Mouse (Mus musculus): Measurements from ENCODE around the gene Usp5. TPM values are rescaled to one million over a fixed set of nuclear protein-coding genes. Genes with fewer than 3 reads are reported as not detected.
"Not testable (repeated sequence)": the region's sequence is repeated elsewhere in the genome, so short reads cannot be mapped to it uniquely, and the experiment has no call there.

Gene Usp5
- polyA plus RNA-seq, 1 experiment from 2014 or later = 53.6 TPM

GRCm38 (mm10) chr6:124814448-124814847 is 14.8 kb downstream of the Usp5 start:
- Histone ChIP-seq H3K9ac (replicated peaks; ENCODE audit: low read depth) (no peak overlapping the region), H3K27ac (ENCODE audit: low read length) (no peak overlapping the region), H3K36me3 (ENCODE audit: insufficient read depth, low read length) (peaks cover 12% of the 10 kb centered on the region; the same call in 1 of the 2 replicates), H3K27me3 (replicated peaks; ENCODE audit: insufficient read depth, low read length) (no peaks in the 10 kb centered on the region), H3K9me3 (ENCODE audit: low read length) (no peaks in the 10 kb centered on the region), H3K4me2 (replicated peaks; ENCODE audit: low read depth, low read length) (peak overlapping the region; percentile 84), H3K4me1 (ENCODE audit: insufficient read depth, low read depth, low read length) (peaks cover 10% of the 10 kb centered on the region; the same call in 1 of the 2 replicates), H3K4me3 (ENCODE audit: low read depth, low read length) (peak overlapping the region; percentile 52)
- WGBS = 31% methylated on average over 8 of the region's 8 CpGs
- TF ChIP-seq CTCF (IDR thresholded peaks at IDR 0.05) (no peak), EP300 (IDR thresholded peaks at IDR 0.05) (no peak)
- DNase-seq (ENCODE audit: low spot score) (no peak), ATAC-seq (peak; percentile 21)

GRCm38 (mm10) chr6:124813933-124814332 is 15.4 kb downstream of the Usp5 start, which contains the start of gene Tpi1:
Gene Tpi1, minus strand, starts transcription at chr6:124814296.
- under 1% methylated on average over 22 of the region's 22 CpGs for WGBS
- DNase-seq (ENCODE audit: low spot score) = peak; percentile 98

GRCm38 (mm10) chr6:124813496-124813895 is 15.8 kb downstream of the Usp5 start:
- H3K9ac ChIP-seq (replicated peaks; ENCODE audit: low read depth) = peak overlapping the region; percentile 50
- H3K4me1 ChIP-seq (ENCODE audit: insufficient read depth, low read depth, low read length) = peaks cover 10% of the 10 kb centered on the region; the same call in 1 of the 2 replicates
- ATAC-seq (peak; percentile 25), DNase-seq (ENCODE audit: low spot score) (peak; percentile 71)
- H3K27me3 ChIP-seq (replicated peaks; ENCODE audit: insufficient read depth, low read length) = no peaks in the 10 kb centered on the region
- WGBS = 0% methylated on average over 18 of the region's 18 CpGs
- peak overlapping the region; percentile 67 for H3K27ac ChIP-seq (ENCODE audit: low read length)
- H3K9me3 ChIP-seq (ENCODE audit: low read length) = no peaks in the 10 kb centered on the region
- peak overlapping the region; percentile 84 for H3K4me2 ChIP-seq (replicated peaks; ENCODE audit: low read depth, low read length)
- H3K36me3 ChIP-seq (ENCODE audit: insufficient read depth, low read length) = 0 out of 2 replicates have a peak, but pooled peaks cover 5% of the 10 kb centered on the region
- no peak for TF ChIP-seq EP300 (IDR thresholded peaks at IDR 0.05)
- TF ChIP-seq CTCF (IDR thresholded peaks at IDR 0.05) = no peak
- H3K4me3 ChIP-seq (ENCODE audit: low read depth, low read length) = peak overlapping the region; percentile 52

More at GRCm38 (mm10) chr6:124813933-124814332, 15.4 kb downstream of the Usp5 start, which contains the start of gene Tpi1:
- H3K27ac ChIP-seq (ENCODE audit: low read length) = peak within 1 kb of the TSS; percentile 67
- H3K4me3 ChIP-seq (ENCODE audit: low read depth, low read length) = peak within 1 kb of the TSS; percentile 52
- ATAC-seq = peak; percentile 94
- no peaks in the 10 kb centered on the region for H3K9me3 ChIP-seq (ENCODE audit: low read length)
- H3K4me1 ChIP-seq (ENCODE audit: insufficient read depth, low read depth, low read length) = peaks cover 10% of the 10 kb centered on the region; the same call in 1 of the 2 replicates
- peak within 1 kb of the TSS; percentile 50 for H3K9ac ChIP-seq (replicated peaks; ENCODE audit: low read depth)
- TF ChIP-seq EP300 (IDR thresholded peaks at IDR 0.05) (no peak), CTCF (IDR thresholded peaks at IDR 0.05) (no peak)
- peaks cover 6% of the 10 kb centered on the region; the same call in 1 of the 2 replicates for H3K36me3 ChIP-seq (ENCODE audit: insufficient read depth, low read length)
- H3K4me2 ChIP-seq (replicated peaks; ENCODE audit: low read depth, low read length) = peak within 1 kb of the TSS; percentile 84
- H3K27me3 ChIP-seq (replicated peaks; ENCODE audit: insufficient read depth, low read length) = no peaks in the 10 kb centered on the region

- Histone ChIP-seq H3K9ac (replicated peaks; ENCODE audit: low read depth) (peak overlapping the region; percentile 50; the same call in 1 of the 2 replicates), H3K36me3 (ENCODE audit: insufficient read depth, low read length) (0 out of 2 replicates have a peak, but pooled peaks cover 5% of the 10 kb centered on the region), H3K27ac (ENCODE audit: low read length) (0 out of 2 replicates have a peak overlapping the region, but pooled peaks have one; percentile 67), H3K4me3 (ENCODE audit: low read depth, low read length) (peak overlapping the region; percentile 52), H3K27me3 (replicated peaks; ENCODE audit: insufficient read depth, low read length) (no peaks in the 10 kb centered on the region), H3K4me2 (replicated peaks; ENCODE audit: low read depth, low read length) (peak overlapping the region; percentile 84), H3K4me1 (ENCODE audit: insufficient read depth, low read depth, low read length) (peaks cover 10% of the 10 kb centered on the region; the same call in 1 of the 2 replicates), H3K9me3 (ENCODE audit: low read length) (no peaks in the 10 kb centered on the region)
- ATAC-seq (no peak), DNase-seq (ENCODE audit: low spot score) (no peak)
- TF ChIP-seq CTCF (IDR thresholded peaks at IDR 0.05) (no peak), EP300 (IDR thresholded peaks at IDR 0.05) (no peak)
- WGBS = 21% methylated on average over 9 of the region's 9 CpGs
Observed at GRCm38 (mm10) chr6:124812848-124813247, 16.4 kb downstream of the Usp5 start.

GRCm38 (mm10) chr6:124811701-124812560 is 17.4 kb downstream of the Usp5 start:
- WGBS = 72% methylated on average over 24 of the region's 24 CpGs
- Histone ChIP-seq H3K27ac (ENCODE audit: low read length) (no peak overlapping the region), H3K36me3 (ENCODE audit: insufficient read depth, low read length) (no peaks in the 10 kb centered on the region), H3K4me3 (ENCODE audit: low read depth, low read length) (no peak overlapping the region), H3K9me3 (ENCODE audit: low read length) (no peaks in the 10 kb centered on the region), H3K4me1 (ENCODE audit: insufficient read depth, low read depth, low read length) (peaks cover 10% of the 10 kb centered on the region; the same call in 1 of the 2 replicates), H3K27me3 (replicated peaks; ENCODE audit: insufficient read depth, low read length) (no peaks in the 10 kb centered on the region), H3K4me2 (replicated peaks; ENCODE audit: low read depth, low read length) (peak overlapping the region; percentile 84; the same call in 1 of the 2 replicates), H3K9ac (replicated peaks; ENCODE audit: low read depth) (no peak overlapping the region)
- TF ChIP-seq CTCF (IDR thresholded peaks at IDR 0.05) (no peak), EP300 (IDR thresholded peaks at IDR 0.05) (no peak)
- DNase-seq (ENCODE audit: low spot score) (no peak), ATAC-seq (no peak)

GRCm38 (mm10) chr6:124811403-124811665 is 17.9 kb downstream of the Usp5 start:
- H3K4me2 ChIP-seq (replicated peaks; ENCODE audit: low read depth, low read length) = no peak overlapping the region

GRCm38 (mm10) chr6:124810566-124811402 is 18.5 kb downstream of the Usp5 start:
- WGBS = 74% methylated on average over 9 of the region's 11 CpGs
- not testable (repeated sequence) for ATAC-seq; H3K9ac ChIP-seq (replicated peaks; ENCODE audit: low read depth)

More at GRCm38 (mm10) chr6:124811403-124811665, 17.9 kb downstream of the Usp5 start:
- no peak overlapping the region for H3K9ac ChIP-seq (replicated peaks; ENCODE audit: low read depth)
- H3K4me1 ChIP-seq (ENCODE audit: insufficient read depth, low read depth, low read length) = peaks cover 12% of the 10 kb centered on the region
- ATAC-seq (no peak), DNase-seq (ENCODE audit: low spot score) (no peak)
- no peaks in the 10 kb centered on the region for H3K9me3 ChIP-seq (ENCODE audit: low read length)
- WGBS = 63% methylated on average over 4 of the region's 4 CpGs
- no peak overlapping the region for H3K27ac ChIP-seq (ENCODE audit: low read length)
- H3K36me3 ChIP-seq (ENCODE audit: insufficient read depth, low read length) = no peaks in the 10 kb centered on the region
- H3K27me3 ChIP-seq (replicated peaks; ENCODE audit: insufficient read depth, low read length) = no peaks in the 10 kb centered on the region
- no peak overlapping the region for H3K4me3 ChIP-seq (ENCODE audit: low read depth, low read length)
- no peak for TF ChIP-seq CTCF (IDR thresholded peaks at IDR 0.05)
- no peak for TF ChIP-seq EP300 (IDR thresholded peaks at IDR 0.05)

More at GRCm38 (mm10) chr6:124810566-124811402, 18.5 kb downstream of the Usp5 start:
- H3K27me3 ChIP-seq (replicated peaks; ENCODE audit: insufficient read depth, low read length); H3K36me3 ChIP-seq (ENCODE audit: insufficient read depth, low read length); H3K27ac ChIP-seq (ENCODE audit: low read length); DNase-seq (ENCODE audit: low spot score); H3K4me2 ChIP-seq (replicated peaks; ENCODE audit: low read depth, low read length); H3K4me3 ChIP-seq (ENCODE audit: low read depth, low read length); H3K9me3 ChIP-seq (ENCODE audit: low read length): not testable (repeated sequence)
- peaks cover 13% of the 10 kb centered on the region for H3K4me1 ChIP-seq (ENCODE audit: insufficient read depth, low read depth, low read length)

All from lung, postnatal 0 days (tissue).